Mouse (Mus musculus) thymus, postnatal 4 days (tissue): ENCODE measurements around the gene Ano10.
A peak's percentile ranks its signal among the peaks of the same experiment; 100 is the strongest.

Source experiments
- DNase-seq: peaks from one replicate; pipeline ENCODE4 v3.0.0; 2021

Ano10 gene

DNA sequence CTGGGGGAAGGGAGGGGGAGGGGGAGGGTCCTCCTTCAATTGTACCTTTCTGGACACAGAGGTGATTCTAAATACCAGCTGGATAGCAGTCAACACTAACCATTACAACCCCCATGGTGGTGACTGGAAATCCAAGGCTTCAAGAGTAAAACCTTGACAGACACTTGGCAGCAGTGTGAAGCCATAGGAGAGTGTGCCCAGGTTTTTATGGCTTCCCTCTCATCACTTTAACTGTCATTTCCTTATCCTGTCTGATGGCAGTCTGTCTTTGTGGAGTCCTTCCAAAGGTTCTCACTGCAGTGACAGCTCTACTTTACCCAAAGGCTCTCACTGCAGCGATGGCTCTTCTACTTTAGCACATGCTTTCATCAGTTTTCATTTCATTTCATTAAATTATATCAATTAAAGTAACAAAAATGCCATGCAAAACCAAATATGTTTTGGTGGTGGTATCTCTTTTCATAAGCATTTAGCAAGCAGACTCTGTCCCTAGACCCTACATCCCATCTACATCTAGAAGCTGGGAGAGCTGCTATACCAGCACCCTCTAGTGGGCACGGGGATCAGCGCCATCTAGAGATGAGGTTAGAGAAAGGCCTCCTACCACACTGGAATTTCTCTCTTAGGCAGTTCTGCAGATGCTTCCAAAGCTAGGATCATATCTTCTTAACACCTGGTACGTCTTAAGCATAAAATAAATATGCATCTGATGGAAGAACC, 50.0 kb downstream of the Ano10 start:
- DNase-seq = peak; percentile 85

- DNase-seq = no peak
Observed at GRCm38 (mm10) chr9:122243297-122243696, 50.9 kb downstream of the Ano10 start.

- peak; percentile 44 for DNase-seq
Observed at GRCm38 (mm10) chr9:122242856-122243255, 51.4 kb downstream of the Ano10 start.

DNA sequence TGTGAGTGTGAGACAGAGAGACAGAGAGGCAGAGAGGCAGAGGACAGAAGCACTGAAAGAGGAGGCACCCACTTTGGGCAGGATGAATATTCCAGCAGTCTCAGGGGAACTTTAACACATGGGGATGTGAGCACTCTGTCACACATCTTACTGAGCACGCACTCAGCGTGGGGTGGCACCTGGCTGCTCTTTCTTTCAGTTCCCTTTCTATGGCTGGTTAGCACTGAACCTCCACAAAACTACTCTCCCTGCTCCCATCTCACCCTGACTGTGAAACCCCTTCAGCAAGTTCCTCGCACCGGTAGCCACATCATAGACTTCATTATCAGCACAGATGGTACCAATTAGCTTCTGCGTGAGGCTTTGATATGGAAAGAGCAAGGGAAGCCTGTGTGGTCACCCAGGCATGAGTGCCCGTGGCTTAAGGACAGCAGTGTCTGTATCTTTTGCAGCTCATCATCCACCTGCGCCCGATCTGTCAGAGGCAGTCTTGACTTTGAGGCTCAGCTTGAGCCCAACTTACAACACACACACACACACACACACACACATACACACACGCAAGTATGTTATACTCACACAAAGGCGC, 52.3 kb downstream of the Ano10 start:
- peak; percentile 27 for DNase-seq

DNA sequence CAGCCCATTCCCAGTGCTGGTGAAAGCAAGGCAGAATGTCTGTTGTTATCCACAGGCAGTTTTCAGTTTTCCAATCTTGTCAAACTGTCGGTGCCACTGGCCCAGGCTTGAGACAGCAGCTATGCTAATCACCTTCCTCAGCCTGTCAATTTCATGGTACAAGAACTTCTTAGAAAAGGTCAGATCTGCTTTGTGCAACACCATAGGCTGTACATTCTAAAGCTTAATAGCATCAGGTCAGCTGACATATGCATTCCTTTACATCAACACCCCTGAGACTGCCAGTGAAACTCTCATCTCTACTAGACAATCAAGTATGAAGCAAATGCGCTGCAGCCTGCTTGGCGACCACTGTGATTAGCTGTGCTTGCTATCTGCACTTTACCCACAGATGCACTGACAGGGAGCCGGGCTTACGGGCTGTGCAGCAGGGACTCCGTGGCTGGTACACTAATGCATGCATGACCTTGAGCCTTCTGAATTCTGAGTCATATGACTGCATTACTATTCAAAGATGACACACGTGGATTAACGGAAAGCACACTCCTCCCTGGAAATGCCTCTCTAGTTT, 53.5 kb downstream of the Ano10 start:
- no peak for DNase-seq

- no peak for DNase-seq
Observed at GRCm38 (mm10) chr9:122234741-122235140, 59.5 kb downstream of the Ano10 start.

- DNase-seq = no peak
Observed at GRCm38 (mm10) chr9:122233972-122234345, 60.3 kb downstream of the Ano10 start.

DNA sequence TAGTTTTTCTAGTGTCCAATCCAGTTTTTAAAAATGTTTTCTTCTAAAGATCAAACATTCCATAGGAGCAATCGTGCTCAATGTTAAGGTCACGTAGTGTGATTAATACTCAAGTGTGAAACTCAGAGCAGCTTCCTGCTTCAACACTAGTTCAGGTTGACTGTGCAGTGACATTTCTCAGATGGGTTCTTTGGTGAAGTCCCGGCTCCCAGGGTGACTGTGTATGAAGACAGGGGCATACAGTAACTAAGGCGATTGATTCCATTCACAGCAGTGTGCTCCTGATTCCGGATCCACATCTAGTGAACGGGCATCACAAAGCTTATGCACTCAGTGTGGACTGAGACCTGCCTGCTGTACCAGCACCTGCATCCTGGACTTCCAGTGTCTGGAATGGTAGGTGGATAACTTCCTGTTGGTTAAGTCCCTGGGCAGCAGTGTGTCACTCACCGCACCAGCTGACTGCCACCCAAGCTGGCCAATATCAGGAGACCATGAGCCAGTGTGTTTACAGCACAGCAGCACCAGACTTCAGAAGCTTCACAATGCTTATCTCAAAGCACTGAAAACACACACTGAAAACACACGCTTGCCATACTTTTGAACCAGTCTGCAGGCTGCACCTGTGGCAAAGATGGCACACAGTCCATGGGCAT, 60.8 kb downstream of the Ano10 start:
- peak; percentile 43 for DNase-seq

DNA sequence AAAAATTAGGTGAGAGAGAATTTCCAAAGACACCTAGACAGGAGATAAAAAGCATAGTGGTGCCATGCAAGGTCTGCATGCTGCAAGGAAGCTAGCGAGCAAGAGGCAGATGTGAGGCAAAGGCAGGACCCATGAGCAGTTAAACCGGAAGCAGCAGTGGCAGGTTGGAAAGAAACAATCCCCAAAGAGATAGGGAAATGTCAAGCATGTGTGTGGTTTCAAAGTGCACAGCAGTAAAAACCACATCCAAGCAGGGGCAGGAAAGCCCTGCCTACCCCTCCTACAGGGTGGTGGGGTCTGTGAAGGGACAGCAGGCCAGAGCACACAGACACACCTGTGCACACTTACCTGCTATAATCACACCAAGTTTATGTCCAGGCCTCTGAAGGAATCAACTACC, 61.3 kb downstream of the Ano10 start:
- peak; percentile 58 for DNase-seq

DNA sequence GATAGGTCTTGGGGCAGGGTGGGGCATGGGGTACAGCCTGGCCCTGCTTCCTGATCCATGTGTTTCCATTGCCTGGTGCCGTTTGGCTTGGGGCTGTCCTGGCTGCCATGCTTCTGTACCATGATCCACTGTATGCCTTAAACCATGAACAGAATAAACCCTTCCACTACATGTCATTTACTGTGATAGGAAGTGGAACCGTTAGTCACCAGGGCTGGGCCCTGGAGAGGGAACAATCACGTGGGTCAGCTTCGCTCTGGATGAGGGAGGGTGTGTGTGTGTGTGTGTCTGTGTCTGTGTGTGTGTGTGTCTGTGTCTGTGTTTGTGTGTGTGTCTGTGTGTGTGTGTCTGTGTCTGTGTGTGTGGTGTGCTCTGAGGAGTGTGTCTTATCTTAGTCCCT, 63.5 kb downstream of the Ano10 start:
- peak; percentile 24 for DNase-seq

DNA sequence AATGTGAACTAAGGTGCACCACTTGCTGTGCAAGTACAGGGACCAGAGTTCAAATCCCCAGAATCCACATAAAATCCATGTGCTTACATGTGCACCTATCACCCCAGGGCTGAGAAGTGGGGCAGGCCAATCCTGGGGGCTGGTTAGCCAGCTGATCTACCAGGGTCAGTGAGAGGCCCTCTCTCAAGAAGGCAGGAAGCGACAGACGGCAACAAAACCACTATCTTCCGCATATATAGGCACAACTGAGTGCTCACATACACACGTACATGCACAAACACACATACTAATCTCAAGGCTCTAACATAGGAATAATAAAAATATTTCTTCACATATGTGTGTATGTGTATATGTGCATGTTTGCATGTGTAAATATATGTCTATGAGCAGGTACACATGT, 67.8 kb downstream of the Ano10 start:
- DNase-seq = peak; percentile 38

- peak; percentile 43 for DNase-seq
Observed at GRCm38 (mm10) chr9:122225309-122225708, 68.9 kb downstream of the Ano10 start.

DNA sequence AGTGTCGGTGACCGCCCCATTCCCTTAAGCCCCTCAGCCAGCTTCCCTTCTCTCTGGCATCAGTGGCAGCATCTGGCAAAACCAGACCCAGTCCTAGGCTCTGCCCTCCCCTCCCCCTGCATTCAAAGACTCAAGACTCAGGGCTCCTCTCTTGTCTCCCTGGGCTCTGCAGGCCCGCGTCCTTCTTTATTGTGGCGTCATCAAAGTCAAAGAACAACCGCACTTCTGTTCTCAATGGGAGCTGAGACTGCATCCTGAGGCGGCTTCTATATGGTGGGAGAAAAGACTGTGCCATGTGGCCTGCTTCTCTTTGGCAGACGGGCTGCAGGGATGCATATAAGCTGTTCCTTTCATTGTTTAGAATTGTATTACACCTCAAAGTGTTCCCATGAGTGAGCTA, 71.2 kb downstream of the Ano10 start:
- peak; percentile 37 for DNase-seq

DNA sequence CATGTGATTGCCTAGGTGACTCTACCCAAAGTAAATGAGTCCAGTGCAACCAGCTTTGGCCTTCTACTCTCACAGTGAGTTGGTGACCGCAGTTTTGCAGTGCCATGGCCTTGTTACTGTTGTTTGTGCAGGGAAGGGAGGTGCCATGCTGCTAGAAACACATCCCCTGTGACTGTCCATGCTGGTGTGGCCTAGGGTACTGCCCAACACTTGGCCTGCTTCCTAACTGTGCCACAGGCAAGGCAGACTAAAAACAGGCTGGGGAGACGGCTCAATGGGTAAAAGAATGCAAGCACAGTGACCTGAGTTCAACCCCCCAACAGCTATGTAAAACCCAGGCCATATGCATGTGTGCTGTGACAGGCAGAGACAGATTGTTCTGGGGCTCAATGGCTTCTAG, 74.3 kb downstream of the Ano10 start:
- DNase-seq = no peak

DNA sequence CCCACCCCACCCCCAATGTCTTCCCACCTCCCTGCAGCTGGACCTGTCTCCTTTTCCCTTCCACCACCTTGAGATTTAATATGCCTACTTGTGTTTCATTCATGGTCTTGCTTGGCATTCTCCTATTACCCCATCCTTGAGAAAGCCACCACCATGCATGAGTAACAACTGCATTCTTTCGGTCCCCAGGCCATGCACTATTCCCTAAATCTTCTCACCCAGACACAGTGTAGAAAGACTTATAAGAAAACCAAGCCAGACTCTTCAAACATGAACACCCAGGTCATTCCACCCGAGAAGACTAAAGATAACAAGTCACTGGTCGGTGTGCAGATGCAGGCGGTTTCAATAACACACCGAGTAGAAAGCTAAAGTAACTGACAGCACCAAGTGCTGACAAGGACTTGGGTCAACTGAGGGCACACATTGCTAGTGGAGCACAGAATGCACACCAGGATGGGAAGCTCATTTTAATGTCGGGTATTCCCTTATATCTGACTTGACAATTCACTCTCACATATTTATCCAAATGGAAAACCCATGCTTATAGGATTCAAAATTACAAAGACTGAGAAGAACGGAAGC, 77.2 kb downstream of the Ano10 start:
- DNase-seq = no peak

- no peak for DNase-seq
Observed at GRCm38 (mm10) chr9:122215118-122215517, 79.1 kb downstream of the Ano10 start.

DNA sequence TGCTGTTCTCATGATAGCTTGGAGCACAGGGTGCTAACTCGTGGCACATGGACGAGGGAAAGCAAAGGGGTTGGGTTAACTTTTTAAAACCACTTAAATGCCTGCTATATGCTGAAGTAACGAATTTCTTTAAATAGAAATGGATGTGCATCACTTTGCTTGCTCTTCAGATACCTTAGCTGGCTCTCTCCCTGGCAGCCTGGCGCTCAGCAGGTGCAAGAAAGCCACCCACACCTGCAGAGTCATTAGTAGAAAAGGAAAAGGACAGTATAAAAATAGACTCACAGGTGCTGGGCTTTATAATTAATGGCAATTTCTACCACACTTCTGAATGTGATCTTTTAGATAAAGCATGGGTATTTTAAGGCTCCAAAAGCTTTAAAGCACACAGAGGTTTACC, 85.9 kb downstream of the Ano10 start:
- no peak for DNase-seq

DNA sequence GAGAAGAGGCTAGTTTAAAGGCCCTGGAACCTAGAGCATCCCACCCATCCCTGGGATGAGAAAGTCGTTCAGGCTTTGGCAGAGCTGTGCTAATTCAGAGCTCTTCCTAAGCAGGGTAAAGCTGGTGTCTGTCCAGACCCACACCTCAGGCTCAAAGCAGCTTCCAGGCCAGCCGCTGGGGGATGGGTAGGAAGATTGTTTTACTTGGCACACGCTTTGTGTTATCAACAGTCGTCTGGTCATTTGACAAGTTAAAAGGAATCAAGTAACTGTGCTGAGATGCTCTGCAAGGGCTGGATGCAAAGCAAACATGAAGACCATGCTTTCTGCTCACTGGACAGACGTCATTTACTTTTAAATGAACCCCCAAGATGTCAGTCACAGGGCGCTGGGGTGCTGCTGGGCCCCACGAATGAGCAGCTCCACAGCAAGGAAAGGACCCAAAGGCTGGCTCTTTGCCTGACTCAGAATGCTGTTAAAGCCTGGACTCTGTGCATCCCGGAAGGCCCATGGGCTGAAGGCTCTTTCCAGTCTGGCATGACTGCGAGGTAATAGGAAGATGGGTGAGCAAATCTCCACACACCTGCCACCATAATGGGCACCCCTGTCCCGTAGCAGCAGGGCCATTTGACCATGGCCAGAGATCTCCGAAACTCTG, 88.6 kb downstream of the Ano10 start:
- DNase-seq = no peak

DNA sequence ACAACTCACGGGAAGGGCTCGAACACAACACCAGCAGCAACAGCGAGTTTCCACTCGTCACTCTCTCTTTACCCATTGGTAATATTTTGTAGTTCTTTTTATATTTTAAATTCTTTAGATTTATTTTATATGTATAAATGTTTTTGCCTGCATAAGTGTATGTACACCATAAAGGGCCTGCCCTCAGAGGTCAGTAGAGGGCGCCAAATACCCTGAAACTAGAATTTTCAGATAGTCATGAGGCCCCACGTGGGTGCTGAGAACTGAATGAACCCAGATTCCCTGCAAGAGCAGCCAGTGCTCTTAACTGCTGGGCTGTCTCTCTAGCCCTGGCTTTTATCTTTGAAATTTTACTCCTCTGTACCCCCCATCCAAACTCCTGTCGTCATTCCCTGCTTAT, 89.7 kb downstream of the Ano10 start:
- DNase-seq = peak; percentile 78

- peak; percentile 85 for DNase-seq
Observed at GRCm38 (mm10) chr9:122199253-122199652, 95.0 kb downstream of the Ano10 start.

DNA sequence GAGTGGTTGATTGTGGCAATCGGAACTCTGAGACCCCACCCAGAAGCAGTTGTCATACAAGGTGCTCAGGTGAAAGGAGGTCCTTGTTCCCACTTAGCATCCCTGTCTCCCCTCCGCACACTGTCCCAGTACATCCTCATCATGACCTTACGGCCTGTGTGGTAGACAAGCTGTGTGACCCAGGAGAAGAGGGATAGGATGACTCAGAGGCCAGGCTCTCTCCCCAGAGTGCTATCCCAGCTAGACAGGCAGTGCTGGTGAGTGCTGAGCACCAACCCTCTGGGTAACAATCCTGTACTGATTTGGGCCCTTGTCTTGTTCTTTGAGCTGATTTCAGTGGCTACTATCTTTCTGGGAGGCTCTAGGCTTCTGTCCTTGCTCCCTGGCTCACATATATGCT, 95.6 kb downstream of the Ano10 start:
- DNase-seq = no peak

DNA sequence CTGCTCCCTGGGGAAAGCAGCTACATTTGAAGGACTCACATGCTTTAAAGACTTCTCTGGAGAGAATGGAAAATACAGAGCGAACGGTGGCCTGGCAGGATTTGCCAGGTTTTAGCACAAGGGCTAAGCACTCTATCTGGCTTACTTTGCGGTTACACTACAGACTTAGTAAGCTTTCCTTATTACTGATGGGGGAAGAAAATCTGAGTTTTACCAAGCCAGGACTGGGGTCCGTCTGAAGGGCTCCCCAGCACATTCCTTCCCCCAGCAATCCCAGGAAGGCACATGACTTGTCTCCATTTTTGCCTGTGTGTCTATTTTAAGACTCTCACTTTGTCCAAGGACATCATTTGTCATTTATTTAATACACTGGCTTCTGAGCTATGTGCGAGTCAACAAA, 97.2 kb downstream of the Ano10 start:
- no peak for DNase-seq

- DNase-seq = no peak
Observed at GRCm38 (mm10) chr9:122195042-122195682, 99.1 kb downstream of the Ano10 start.
